Mouse (Mus musculus) small intestine, adult 2 months (tissue): ENCODE measurements around the gene Map3k11.

ENCODE experiments used
- CTCF ChIP-seq: fragments of 200-500 bp; IDR thresholded peaks from 2 replicates; pipeline ENCODE4 v1.5.1; 2012; ENCODE audit warnings: low read depth, mild to moderate bottlenecking, control low read depth, inconsistent platforms, low read length, moderate library complexity, mixed read lengths; ENCODE audit not compliant: insufficient replicate concordance, insufficient read length; ENCODE audit errors: extremely low read depth
- POLR2A ChIP-seq: fragments of 200-500 bp; IDR thresholded peaks from 2 replicates; pipeline ENCODE4 v1.6.1; 2012; ENCODE audit warnings: low read depth, mild to moderate bottlenecking, control low read depth, inconsistent platforms, low read length, moderate library complexity

DNA sequence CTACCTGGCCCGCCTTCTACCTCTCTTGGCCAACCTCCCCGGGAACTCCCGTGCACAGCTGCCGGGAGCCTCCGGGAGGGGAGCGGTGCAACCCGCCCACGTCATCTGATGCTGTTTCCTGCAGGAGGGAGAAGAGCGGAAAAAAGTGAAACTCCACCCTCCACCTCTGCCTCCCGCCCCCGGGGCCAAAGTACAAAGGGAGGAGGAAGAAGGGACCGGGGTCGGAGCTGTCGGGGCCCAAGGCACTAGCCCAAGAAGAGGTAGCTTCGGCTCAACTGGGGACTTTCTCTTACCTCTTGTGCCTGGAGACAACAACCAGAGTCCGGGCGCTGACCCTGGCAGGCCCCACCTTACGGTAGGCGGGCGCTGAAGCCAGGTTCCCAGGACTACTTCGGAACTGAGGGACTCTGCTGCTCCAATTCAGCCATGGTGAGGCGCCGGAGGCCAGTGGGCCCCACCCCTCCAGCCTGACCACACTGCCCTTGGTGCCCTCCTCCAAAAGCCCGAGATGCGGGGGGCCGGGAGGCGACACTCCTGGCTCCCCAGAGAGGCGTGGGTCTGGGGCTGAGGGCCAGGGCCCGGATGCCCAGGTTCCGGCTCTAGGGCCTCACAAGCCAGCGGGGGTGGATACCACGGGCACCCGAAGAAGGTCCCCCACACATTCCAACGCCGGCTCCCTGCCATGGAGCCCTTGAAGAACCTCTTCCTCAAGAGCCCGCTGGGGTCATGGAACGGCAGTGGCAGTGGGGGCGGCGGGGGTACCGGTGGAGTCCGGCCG lies 1.2 kb downstream of the Map3k11 start:
- TF ChIP-seq CTCF (no peak), POLR2A (peak; percentile 81; the same call in 1 of the 2 replicates)
